Mouse (Mus musculus): ENCODE measurements around the gene Arnt. TPM values are rescaled to one million over a fixed set of nuclear protein-coding genes. Genes with fewer than 3 reads are reported as not detected.
"Not testable (repeated sequence)": the region's sequence is repeated elsewhere in the genome, so short reads cannot be mapped to it uniquely, and the experiment has no call there.

Arnt gene
- total RNA-seq (2021) (10 to 100 TPM; 52.6 to 63.4 TPM), polyA plus RNA-seq (2012; rRNA removed) (49.3 and 53.9 TPM in 2 replicates)
- long read RNA-seq, full-length matches to known transcripts, result 7 of 19 reads
- long read RNA-seq, partial matches to known transcripts, result 3 of 19 reads
- long read RNA-seq, other reads (novel, unspliced or antisense), result 9 of 19 reads

DNA sequence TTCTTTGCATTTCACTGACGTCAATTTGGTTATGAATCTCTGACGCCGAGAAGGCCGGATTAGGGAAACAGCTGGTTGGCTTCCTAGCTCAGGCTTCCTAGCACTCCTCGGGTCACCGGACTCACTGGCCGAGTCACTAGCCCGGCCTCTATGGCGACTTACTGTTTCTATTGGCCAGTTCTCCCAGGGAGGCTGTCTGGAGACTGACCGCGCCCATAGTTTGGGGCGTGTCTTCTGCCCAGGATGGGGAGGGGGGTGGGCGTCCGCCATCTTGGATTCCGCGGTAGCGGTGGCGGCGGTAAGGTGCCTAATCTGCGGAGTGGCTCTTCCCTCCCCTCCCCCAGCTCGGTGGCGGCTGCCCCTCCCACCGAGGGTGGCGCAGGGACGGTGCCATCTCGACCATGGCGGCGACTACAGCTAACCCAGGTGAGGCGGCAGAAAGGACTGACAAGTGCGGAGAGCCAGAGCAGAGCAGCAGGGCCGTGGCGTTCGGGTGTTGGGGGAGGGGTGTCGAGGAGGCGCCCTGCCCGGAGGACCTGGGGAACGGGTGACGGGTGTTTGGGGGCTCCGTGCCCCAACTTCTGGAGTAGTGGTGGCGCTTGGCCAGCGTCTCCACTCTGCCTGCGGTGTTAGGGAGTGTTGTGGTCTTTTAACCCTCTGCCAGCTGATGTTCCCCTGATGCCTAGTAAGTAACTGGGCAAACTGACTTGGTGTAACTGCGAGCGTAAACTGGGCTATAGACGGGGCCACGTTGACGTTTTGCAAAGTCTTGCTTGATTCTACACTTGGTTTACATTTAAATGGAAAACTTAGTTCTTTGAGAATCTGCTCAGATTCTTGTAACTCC, at the start of gene Arnt:
Gene Arnt, plus strand, starts transcription at position 253 of the 847 bp plus-strand sequence.
- peak; percentile 96 for DNase-seq

DNA sequence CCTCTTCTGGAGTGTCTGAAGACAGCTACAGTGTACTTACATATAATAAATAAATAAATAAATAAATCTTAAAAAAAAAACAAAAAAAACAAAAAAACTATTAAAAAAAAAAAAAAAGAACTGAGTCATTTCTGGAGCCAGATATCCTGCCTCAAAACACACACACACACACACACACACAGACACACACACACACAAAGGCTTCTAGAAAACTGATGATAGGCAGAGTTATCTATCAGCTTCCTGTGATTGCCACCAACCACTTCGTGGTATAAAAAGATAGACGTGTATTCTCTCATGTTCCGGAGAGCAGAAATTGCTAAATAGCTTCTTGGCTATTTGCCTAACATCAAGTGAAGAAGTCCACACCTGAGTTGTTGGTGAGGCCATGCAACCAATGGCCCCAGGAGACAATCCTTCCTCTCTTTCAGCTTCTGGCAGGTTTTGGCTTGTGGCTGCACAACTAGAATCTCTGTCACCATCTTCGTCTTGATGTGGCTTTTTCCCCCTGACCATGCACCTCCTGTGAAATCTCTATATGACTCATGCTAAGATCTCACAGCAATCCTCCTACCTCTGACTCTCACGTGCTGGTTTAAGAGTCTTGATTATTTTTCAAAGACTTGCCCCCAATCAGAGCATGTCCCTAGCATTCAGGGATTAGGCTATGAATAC, 48.6 kb upstream of the Arnt start:
- no peak for DNase-seq

DNA sequence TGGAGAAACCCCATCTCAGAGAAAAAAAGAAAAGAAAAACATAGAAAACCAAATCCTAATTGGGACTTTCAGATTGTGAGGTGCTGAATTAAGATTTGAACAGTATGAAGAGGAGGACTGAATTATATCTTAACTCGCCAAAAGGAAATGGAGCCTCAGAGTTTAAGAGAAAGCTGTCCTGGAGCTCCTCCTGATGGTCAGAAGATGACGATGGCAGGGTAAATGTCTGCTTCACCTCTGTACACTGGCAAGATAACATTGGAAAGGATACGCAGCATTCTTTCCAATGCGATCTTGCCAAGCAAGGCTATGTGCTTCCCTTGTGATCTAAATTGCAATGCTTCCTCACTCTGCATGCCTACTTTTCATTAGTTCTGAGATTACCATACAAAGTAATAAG, 39.8 kb upstream of the Arnt start:
- DNase-seq, result peak; percentile 18

DNA sequence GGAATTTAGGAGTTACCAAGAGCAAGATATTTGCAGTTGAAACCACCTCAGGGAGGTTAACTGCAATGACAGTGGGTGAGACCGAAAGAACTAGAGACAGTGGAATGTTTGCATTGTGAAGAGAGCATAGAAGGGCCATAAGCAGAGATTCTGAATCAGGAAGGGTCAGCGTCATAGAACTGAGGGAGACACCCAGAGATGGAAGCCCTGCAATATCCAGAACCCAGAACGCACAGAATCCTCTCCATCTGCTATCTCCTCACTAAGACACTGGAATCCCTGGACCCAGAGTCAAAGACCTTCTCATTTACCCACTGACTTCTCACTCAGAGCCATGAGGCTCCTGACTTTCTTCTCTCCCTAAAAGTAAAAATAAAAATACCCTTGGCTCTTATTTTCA, 31.4 kb upstream of the Arnt start, which contains the start of gene 4930558C23Rik:
Gene 4930558C23Rik, minus strand, starts transcription at position 101 of the 400 bp plus-strand sequence.
- no peak for DNase-seq

DNA sequence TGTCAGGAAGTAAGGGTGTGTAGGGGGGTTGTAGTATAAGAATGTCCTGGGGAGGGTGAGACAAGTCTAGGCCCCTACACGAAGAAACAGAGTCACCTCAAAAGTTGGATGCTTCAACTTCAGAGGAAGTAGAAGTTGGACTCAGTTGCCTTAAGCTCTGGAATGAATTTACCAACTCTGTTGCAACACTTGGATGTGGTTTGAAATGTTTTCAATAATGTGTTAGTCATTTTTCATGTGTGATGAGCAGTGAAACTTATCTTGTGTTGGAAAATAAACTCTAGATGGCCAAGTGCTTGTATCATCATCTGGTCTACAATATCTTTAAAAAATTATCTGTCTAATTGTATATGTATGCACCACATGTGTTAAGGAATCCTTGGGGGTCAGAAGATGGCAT, 26.5 kb upstream of the Arnt start:
- DNase-seq, result no peak

DNA sequence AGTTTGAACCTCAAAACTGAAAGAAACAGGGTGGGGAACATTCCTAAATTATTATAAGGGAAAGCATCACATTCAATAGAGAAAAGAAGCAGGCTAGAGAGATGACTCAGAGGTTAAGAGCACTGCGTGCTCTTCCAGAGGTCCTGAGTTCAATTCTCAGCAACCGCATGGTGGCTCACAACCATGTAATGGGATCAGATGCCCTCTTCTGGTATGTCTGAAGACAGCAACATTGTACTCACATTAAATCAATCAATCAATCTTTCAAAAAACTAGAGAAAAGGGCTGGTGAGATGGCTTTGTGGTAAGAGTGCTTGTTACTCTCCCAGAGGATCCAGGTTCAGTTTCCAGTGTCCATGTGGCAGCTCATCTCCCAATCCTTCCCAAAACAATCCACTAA, 25.3 kb upstream of the Arnt start:
- no peak for DNase-seq

DNA sequence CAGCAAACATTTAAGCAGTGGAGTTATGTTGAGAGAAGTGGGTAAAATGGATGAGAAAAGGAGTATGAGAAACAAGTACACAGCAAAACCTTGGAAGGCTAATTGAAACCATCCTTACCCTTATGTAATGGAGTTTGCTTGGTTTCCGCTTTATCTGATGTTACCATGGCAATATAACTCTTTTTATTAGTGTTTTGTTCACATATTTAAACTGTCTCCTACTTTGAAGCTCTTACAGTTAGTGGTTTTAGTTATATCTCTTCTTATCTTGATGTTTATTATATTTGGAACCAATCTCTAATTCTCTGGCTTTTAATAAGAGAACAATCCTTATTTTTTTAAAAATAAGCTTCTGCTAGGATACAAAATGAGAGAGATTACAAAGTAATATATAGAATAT, 21.9 kb upstream of the Arnt start:
- no peak for DNase-seq

DNA sequence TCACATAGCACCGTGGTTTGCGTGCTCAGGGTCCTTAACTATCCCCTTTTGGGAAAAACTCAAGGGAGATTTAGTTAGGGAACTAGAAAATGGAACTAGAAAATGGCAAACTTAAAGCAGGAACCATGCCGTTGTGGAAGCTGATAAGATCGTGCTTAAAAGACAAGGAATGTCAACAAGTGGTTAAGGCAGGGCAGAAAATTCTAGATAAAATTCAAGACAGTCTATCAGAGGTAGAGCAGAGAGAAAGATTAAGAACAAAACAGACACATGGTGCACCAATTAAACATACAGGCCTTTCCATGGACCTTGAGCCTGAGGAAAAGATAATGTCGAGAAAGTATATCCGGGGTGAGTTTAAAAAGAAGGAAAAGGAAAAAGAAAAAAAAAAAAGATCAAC, 16.3 kb upstream of the Arnt start:
- no peak for DNase-seq

DNA sequence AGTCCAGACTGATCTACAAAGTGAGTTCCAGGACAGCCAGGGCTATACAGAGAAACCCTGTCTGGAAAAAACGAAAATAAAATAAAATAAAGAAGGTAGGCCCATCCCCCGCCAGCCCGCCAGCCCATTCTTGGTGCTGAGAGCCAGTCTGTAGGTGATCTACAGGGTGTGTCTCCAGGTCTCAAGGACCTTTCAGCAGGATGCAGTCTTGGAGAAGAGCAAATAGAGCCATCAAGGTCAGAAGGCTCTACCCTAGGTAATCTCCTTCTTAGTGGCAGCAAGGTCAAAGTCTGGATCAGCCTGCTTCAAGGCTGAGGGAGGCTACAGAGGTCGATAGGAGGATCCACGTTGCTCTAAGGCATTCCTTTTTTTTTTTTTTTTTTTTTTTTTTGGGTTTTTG, 7.7 kb upstream of the Arnt start:
- DNase-seq, result not testable (repeated sequence)

DNA sequence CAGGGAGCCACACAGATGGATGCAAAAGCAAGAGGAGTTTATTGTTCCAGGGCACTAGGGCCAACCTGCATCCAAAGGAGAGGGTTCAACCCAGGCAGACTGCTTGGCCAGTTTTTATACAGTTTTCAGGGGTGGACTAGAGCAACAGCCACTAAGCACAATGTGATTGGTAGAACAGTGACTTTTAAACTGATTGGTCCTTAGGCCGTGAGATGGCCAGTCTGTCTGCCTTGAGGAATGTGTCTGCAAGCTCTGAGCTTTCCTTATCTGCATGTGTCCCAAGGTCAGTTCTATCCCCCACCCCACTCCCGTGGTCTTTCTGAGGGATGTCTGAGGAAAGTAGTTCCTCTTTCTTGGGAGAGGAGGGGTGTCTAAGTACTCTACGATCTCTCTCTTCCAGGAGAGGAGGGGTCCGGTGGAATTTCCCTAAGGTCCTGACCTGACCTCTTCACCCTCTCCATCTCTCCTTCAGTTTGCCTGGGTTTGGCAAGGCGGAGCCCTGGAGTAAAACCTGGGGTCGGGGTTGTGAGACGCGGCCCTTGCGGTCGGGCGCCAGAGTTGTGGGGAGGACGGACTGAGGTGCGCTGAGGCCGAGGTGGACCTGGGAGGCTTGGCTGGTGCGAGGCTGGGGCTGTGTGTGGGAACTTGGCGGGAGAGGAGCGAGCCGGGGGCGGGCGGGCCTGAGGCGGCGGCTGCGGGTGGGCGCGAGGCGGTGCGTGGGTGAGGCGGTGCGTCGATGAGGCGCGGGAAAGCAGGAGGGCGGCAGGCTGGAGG, 6.9 kb upstream of the Arnt start:
- DNase-seq, result not testable (repeated sequence)

DNA sequence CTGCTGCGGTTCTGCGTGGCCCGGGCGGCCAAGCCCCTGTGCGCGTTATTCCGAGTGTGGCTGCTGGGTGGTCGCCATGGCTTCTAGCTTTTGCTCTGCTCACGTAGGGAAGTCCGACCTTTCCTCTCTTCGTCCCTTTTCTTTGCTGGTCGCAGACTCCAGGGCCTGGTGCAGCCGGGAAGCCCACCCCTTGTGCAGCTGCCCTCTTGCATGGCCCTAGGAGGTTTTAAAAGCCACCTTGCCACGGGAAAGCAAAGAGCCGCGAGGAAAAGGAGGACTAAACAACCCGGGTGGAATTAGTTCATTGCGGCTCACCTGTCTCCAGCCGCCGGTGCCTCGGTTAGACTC, 6.3 kb upstream of the Arnt start:
- not testable (repeated sequence) for DNase-seq

DNA sequence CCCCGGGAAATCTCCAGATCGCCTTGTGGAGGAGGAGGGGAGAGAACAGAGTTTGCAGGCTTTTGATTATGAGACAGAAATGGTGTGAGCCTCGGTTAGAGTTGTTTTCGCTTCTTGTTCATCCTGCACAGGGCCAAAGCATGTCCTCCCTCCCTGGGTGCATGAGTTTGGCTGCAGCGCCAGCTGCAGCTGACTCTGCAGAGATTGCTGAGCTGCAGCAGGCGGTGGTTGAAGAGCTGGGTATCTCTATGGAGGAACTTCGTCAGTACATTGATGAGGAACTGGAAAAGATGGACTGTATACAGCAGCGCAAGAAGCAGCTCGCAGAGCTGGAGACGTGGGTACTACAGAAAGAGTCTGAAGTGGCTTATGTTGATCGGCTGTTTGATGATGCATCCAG, 5.8 kb upstream of the Arnt start:
- DNase-seq, result not testable (repeated sequence)

DNA sequence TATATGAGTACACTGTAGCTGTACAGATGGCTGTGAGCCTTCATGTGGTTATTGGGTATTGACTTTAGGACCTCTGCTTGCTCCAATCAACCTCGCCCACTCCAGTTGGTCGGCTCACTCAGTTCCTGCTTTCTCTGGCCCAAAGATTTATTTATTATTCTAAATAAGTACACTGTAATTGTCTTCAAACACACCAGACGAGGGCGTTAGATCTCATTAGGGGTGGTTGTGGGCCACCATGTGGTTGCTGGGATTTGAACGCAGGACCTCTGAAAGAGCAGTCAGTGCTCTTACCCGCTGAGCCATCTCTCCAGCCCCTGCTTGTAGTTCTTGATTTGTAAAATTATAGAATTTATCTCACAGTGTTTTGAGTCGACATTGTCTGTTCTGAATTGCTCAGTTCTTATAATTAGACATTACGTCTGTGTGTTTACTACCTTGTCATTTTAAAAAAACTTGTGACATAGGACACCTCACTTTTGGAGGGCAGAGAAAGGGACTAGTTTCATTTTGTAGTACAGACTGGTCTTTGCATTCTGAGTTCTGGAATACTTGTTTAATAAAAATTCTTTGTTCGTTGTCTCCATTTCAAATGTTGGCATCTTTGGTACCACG, 780 bp upstream of the Arnt start:
- DNase-seq, result no peak

DNA sequence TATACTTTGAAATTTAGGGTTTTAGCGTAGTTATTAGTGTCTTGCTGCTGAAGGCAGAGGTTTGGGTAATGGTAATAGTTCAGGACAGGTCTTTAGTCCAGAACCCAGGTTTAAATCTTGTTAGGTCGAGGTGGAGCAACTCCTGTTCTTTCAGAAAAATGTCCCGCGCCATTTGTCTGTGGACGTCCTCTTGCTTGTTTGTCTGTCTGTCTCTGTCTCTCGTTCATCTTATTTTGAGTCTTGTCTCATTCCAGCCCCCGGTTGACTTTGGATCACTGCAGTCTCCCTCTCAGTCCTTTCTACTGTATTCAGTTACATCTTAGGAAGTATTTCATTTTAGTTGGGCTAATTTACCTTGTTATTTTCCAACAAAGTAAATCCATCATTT, 789 bp downstream of the Arnt start:
- no peak for DNase-seq

DNA sequence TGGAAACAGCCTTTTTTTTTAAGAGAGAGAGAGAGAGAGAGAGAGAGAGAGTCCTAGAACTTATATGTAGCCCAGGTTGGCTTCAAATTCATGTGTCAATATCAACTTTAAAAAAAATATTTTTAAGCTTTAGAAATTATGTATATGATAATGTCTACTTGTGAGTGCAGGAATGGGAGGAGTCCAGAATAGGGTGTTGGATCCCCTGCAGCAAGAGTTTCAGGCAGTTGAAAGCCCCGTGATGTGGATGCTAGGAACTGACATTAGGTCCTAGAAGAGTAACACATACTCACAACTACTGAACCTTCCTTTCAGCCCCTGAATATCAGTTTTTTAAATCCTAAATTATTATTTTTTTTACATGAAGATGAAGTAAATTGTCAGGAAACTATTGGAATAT, 1.4 kb downstream of the Arnt start:
- no peak for DNase-seq

DNA sequence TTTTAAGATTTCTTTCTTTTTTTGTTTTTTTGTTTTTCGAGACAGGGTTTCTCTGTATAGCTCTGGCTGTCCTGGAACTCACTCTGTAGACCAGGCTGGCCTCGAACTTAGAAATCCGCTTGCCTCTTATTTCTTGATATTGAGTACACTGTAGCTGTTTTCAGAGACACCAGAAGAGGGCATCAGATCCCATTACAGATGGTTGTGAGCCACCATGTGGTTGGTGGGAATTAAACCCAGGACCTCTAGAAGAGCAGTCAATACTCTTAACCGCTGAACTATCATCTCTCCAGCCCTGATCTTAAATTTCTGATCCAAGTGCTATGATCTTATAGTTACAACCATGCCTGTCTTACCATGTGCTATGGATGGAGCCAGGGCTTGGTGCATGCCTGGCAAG, 4.4 kb downstream of the Arnt start:
- DNase-seq, result not testable (repeated sequence)

DNA sequence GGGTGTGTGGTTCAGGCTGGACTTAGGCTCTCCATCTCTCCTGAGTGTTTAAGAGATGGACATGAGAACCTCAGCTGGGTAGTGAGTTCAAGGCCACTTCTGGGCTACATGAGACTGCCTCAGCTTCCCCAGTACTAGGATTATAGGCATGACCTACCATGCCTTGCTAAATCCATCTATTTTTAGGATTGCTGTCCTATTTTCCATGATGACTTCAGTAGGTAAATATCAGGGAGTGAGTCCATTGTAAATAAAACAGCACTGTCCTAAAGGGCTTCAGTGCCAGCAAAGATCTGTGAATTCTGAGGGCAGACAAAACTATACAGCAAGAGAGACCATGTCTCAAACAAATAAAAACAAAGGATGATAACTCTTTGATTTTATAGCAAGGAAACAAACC, 5.5 kb downstream of the Arnt start:
- no peak for DNase-seq

DNA sequence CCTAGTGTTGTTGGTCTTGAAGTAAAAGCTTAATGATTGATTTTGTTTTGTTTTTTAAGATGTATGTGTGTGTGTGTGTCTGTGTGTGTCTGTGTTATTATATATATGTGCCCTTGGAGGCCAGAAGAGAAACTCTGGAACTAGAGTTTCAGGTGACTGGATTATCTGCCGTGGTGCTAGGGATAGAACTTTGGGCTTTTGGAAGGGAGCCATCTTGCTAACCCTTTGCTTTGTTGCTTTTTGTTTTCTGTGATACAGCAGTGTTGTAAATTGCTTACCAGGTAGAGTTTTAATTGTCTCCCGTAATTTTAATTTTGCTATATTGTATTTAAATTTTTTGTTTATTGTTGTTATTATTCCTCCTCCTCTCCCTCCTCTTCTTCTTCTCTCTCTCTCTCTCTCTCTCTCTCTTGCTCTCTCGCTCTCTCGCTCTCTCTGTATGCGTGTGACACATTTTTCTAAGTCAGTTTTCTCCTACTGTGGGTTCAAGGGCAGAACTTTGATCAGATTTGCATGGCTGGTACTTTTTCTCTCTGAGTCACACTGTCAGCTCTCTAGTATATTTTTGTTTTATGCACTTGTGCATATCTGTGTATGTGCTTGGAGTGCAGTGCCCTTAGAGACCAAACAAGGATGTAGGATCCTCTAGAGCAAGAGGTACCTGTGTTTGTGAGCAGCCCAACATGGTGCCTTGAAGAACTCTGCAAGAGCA, 8.4 kb downstream of the Arnt start:
- DNase-seq, result peak; percentile 31

DNA sequence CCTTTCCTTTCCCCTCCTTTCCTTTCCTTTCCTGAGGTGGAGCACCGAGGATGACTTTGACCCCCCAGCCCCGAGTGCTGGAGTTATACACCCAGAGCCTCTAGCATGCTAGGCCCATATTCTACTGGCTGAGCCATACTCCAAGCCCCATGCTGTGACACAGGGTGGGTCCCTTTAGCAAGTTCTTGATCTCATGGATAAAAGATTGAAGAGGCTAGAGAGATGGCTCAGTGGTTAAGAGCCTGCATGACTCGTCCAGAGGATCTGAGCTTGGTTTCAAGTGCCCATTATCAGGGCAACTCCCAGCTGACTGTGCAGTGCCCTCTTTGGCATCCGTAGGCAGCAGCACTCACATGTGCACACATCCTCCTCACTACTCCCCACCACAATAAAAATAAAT, 11.1 kb downstream of the Arnt start:
- DNase-seq, result no peak

DNA sequence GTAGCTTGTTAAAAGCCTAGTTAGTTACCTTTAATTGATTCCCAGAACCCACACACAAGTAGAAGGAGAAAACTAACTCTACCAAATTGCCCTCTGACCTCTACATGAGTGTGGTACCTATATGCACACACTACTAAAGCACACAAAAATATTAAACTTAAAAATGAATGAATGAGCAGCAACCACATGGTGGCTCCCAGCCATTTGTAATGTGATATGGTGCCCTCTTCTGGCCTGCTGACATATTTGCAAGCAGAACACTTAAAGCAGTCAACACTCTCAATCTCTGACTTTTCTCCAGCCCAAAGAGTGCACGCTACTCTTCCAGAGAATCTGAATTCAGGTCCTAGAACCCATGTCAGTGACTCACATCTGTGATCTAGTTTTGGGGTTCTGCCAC, 16.2 kb downstream of the Arnt start:
- DNase-seq, result peak; percentile 34

DNA sequence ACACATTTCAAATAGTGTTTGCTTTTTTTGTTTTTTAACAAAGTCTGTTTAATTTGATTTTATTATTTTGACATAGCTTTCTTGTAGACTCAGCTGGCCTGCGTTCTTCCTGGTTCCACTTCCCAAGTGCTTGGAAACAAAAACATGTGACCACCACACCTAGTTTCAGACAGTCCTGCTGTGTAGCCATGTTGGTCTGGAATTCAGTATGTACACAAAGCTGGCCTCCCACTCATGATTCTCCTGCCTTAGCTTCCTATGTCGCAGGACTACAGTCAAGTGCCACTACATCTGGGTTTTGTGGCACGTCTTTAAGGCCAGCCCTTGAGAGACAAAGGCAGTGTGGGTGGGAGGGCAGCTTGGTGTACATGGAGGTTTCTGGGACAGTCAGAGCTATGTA, 16.7 kb downstream of the Arnt start:
- no peak for DNase-seq
